Mouse (Mus musculus): ENCODE results near the gene Pld1. TPM values are rescaled to one million over a fixed set of nuclear protein-coding genes. Genes with fewer than 3 reads are reported as not detected.

Pld1 gene
- polyA plus RNA-seq, 1 experiment from 2014 or later: 5.7 TPM

DNA sequence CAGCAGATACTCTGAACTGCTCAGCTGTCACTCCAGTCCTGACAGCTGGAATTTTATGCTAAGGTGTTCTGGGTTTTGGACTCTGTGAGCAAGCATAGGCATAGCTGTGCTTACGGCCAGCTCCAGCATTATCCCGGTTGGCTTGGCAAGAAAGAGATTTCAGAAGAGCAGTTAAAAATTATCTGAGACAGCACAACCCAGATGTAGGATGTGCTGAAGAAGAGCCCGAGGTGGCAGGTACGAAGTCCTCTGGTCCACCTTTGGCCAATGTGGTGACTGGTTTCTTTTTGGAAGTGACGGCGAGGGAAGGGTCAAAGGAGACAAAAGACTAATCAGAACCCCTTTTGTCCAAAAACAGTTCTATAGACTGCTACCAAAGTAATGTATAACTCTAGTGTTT lies 20.7 kb downstream of the Pld1 start:
- Histone ChIP-seq H3K4me1 (ENCODE audit: control insufficient read depth, insufficient read depth, low read length) (no peaks in the 10 kb centered on the region), H3K27ac (ENCODE audit: low read depth, low read length) (no peak overlapping the region), H3K4me2 (ENCODE audit: low read depth, low read length) (no peak overlapping the region), H3K9ac (replicated peaks; ENCODE audit: low read depth, low read length) (no peak overlapping the region), H3K4me3 (ENCODE audit: low read depth, low read length) (no peak overlapping the region), H3K27me3 (ENCODE audit: control insufficient read depth, insufficient read depth, low read length) (no peaks in the 10 kb centered on the region), H3K9me3 (ENCODE audit: control insufficient read depth, low read length) (no peaks in the 10 kb centered on the region), H3K36me3 (ENCODE audit: control insufficient read depth, insufficient read depth, low read length) (no peaks in the 10 kb centered on the region)
- WGBS: 89% methylated on average over 6 of the region's 6 CpGs
- no peak for ATAC-seq (ENCODE audit: low read depth)

DNA sequence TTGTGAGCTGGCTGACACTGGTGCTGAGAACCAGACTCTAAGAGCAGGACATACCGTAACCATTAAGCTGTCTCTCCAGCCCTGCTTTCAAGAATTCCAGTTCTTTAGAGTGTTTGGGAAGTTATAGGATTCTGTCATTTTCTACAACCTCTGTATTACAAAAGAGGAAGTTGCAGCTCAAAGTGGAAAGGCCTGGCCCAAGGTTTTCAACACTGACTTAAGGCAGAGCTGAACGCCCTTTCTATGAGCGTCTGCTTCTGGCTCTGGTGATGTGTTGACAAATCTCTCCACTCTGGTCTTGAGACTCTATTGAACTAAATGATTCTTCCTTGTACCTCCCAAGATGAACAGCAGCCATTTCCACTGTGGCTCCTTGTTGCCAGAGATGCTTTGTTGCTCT lies 22.7 kb downstream of the Pld1 start:
- H3K36me3 ChIP-seq (ENCODE audit: control insufficient read depth, insufficient read depth, low read length): no peaks in the 10 kb centered on the region
- H3K4me3 ChIP-seq (ENCODE audit: low read depth, low read length): no peak overlapping the region
- no peaks in the 10 kb centered on the region for H3K9me3 ChIP-seq (ENCODE audit: control insufficient read depth, low read length)
- 88% methylated on average over 3 of the region's 3 CpGs for WGBS
- H3K4me1 ChIP-seq (ENCODE audit: control insufficient read depth, insufficient read depth, low read length): no peaks in the 10 kb centered on the region
- H3K27ac ChIP-seq (ENCODE audit: low read depth, low read length): no peak overlapping the region
- H3K4me2 ChIP-seq (ENCODE audit: low read depth, low read length): no peak overlapping the region
- no peaks in the 10 kb centered on the region for H3K27me3 ChIP-seq (ENCODE audit: control insufficient read depth, insufficient read depth, low read length)
- no peak overlapping the region for H3K9ac ChIP-seq (replicated peaks; ENCODE audit: low read depth, low read length)
- ATAC-seq (ENCODE audit: low read depth): no peak

DNA sequence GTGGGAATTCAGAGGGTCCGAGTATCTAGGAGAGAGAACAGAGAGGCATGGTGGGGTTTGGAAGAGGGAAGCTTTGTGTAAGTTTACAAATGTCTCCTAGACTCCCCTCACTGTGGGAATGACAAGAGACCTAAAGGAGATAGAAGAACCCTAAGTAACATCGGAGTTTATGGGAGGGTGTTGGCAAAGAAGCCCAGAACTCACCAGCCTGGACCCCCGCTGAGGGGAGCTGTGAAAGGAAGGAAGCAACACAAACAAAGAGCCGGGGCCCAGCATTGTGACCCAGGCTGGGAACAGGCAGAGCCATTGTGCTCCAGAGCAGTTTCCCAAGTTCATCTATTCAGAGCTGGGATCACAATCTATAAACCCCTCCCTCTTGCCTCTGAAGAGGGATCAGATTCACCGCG lies 25.3 kb downstream of the Pld1 start:
- no peak overlapping the region for H3K4me2 ChIP-seq (ENCODE audit: low read depth, low read length)
- peak overlapping the region; percentile 22; the same call in 1 of the 2 replicates for H3K27ac ChIP-seq (ENCODE audit: low read depth, low read length)
- no peak overlapping the region for H3K9ac ChIP-seq (replicated peaks; ENCODE audit: low read depth, low read length)
- WGBS: 8% methylated on average over 6 of the region's 6 CpGs
- peak; percentile 66 for ATAC-seq (ENCODE audit: low read depth)
- H3K4me3 ChIP-seq (ENCODE audit: low read depth, low read length): no peak overlapping the region
- no peaks in the 10 kb centered on the region for H3K4me1 ChIP-seq (ENCODE audit: control insufficient read depth, insufficient read depth, low read length)
- no peaks in the 10 kb centered on the region for H3K36me3 ChIP-seq (ENCODE audit: control insufficient read depth, insufficient read depth, low read length)
- H3K27me3 ChIP-seq (ENCODE audit: control insufficient read depth, insufficient read depth, low read length): no peaks in the 10 kb centered on the region
- H3K9me3 ChIP-seq (ENCODE audit: control insufficient read depth, low read length): no peaks in the 10 kb centered on the region

DNA sequence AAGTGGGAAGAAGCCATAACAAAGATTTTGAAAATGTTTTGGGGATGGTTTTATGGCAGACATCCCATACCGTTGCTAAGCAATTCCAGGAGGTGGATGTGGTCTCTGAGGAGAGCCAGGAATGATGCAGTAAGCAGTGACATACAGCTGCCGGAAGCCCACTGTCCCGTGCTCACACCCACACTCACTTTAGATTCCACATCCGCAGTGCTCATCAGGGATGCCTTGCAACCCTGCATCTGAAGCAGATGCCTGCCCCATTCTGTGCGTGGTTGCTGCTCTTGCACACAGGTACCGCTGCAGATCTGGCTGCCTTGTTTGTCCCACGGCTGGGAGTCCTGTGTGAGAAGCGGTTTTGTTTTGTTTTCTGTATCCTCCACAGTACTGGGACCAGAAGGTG lies 30.2 kb downstream of the Pld1 start:
- 82% methylated on average over 8 of the region's 8 CpGs for WGBS
- H3K36me3 ChIP-seq (ENCODE audit: control insufficient read depth, insufficient read depth, low read length): no peaks in the 10 kb centered on the region
- H3K4me1 ChIP-seq (ENCODE audit: control insufficient read depth, insufficient read depth, low read length): no peaks in the 10 kb centered on the region
- no peak for ATAC-seq (ENCODE audit: low read depth)
- H3K4me3 ChIP-seq (ENCODE audit: low read depth, low read length): no peak overlapping the region
- H3K9ac ChIP-seq (replicated peaks; ENCODE audit: low read depth, low read length): no peak overlapping the region
- no peak overlapping the region for H3K27ac ChIP-seq (ENCODE audit: low read depth, low read length)
- H3K9me3 ChIP-seq (ENCODE audit: control insufficient read depth, low read length): no peaks in the 10 kb centered on the region
- H3K4me2 ChIP-seq (ENCODE audit: low read depth, low read length): no peak overlapping the region
- H3K27me3 ChIP-seq (ENCODE audit: control insufficient read depth, insufficient read depth, low read length): no peaks in the 10 kb centered on the region

DNA sequence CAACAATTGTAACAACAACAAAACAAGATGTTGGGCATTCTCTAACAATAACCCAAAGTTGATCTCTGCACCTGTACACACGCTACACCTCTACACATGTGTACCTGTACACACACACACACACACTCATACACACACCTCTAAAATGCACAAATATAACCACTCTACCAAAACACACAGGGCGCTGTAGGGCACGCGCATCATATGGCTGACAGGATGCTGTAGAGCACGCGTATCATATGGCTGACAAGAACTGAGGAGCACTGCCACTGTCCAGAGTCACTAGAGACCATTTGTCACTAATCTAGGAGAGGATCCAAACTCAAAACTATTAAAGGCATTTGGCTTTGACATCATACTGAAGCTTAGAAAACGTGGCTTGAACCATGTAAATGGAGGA lies 35.4 kb downstream of the Pld1 start:
- 90% methylated on average over 7 of the region's 7 CpGs for WGBS
- Histone ChIP-seq H3K9me3 (ENCODE audit: control insufficient read depth, low read length) (no peaks in the 10 kb centered on the region), H3K27me3 (ENCODE audit: control insufficient read depth, insufficient read depth, low read length) (no peaks in the 10 kb centered on the region), H3K4me3 (ENCODE audit: low read depth, low read length) (no peak overlapping the region), H3K9ac (replicated peaks; ENCODE audit: low read depth, low read length) (no peak overlapping the region), H3K27ac (ENCODE audit: low read depth, low read length) (no peak overlapping the region), H3K36me3 (ENCODE audit: control insufficient read depth, insufficient read depth, low read length) (no peaks in the 10 kb centered on the region), H3K4me2 (ENCODE audit: low read depth, low read length) (no peak overlapping the region), H3K4me1 (ENCODE audit: control insufficient read depth, insufficient read depth, low read length) (no peaks in the 10 kb centered on the region)
- no peak for ATAC-seq (ENCODE audit: low read depth)

DNA sequence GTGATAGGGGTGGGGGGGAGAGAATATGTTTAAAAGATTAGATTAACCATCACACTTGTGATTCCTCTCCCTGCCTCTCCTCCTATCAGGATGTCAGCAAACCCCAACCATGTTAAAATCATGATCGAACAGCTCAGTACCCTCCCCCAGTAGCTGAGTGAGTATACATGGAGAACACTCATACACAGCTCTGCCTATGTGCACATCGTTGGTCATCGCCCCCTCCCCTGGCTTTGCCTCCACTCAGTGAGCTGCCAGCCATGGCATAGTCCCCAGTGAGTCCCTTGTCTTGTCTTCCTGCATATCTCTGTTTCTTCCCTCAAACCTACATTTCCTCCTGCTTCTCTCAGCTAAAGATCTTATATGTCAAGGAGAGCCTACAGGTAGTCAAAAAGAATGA lies 36.5 kb downstream of the Pld1 start:
- 88% methylated on average over 3 of the region's 3 CpGs for WGBS
- Histone ChIP-seq H3K9ac (replicated peaks; ENCODE audit: low read depth, low read length) (no peak overlapping the region), H3K27me3 (ENCODE audit: control insufficient read depth, insufficient read depth, low read length) (no peaks in the 10 kb centered on the region), H3K4me3 (ENCODE audit: low read depth, low read length) (no peak overlapping the region), H3K9me3 (ENCODE audit: control insufficient read depth, low read length) (no peaks in the 10 kb centered on the region), H3K36me3 (ENCODE audit: control insufficient read depth, insufficient read depth, low read length) (no peaks in the 10 kb centered on the region), H3K27ac (ENCODE audit: low read depth, low read length) (no peak overlapping the region), H3K4me1 (ENCODE audit: control insufficient read depth, insufficient read depth, low read length) (no peaks in the 10 kb centered on the region), H3K4me2 (ENCODE audit: low read depth, low read length) (no peak overlapping the region)
- ATAC-seq (ENCODE audit: low read depth): no peak

DNA sequence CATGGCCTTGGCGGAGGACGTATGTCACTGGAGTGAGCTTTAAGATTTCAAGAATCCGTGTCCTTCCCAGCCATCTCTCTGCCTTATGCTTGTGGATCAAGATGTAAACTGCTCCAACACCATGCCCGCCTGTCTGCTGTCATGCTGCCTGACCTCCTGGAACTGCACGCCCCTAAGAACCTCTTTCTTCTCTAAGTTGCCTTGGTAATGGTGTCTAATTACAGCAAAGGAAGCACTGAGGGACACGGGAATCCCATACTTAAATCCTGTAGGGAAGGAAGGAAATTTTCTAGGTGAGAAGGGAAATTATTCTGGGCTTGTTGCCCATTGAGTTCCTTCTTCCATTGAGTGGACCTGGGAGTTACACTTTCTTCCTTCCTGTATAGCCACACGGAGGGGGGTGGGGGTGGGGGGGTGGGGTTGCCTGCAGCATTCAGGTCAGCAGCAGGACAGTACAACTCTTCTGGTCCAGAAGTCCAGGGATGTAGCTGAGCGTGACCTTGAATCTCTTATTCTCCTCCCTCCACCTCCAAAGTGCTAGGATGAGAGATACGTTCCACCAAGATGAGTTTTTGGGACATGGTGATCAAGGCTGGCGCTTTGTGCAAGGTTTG lies 38.5 kb downstream of the Pld1 start:
- ATAC-seq (ENCODE audit: low read depth): no peak
- no peaks in the 10 kb centered on the region for H3K4me1 ChIP-seq (ENCODE audit: control insufficient read depth, insufficient read depth, low read length)
- H3K4me3 ChIP-seq (ENCODE audit: low read depth, low read length): no peak overlapping the region
- H3K4me2 ChIP-seq (ENCODE audit: low read depth, low read length): no peak overlapping the region
- 82% methylated on average over 10 of the region's 10 CpGs for WGBS
- H3K27ac ChIP-seq (ENCODE audit: low read depth, low read length): no peak overlapping the region
- no peaks in the 10 kb centered on the region for H3K36me3 ChIP-seq (ENCODE audit: control insufficient read depth, insufficient read depth, low read length)
- no peaks in the 10 kb centered on the region for H3K27me3 ChIP-seq (ENCODE audit: control insufficient read depth, insufficient read depth, low read length)
- H3K9ac ChIP-seq (replicated peaks; ENCODE audit: low read depth, low read length): no peak overlapping the region
- H3K9me3 ChIP-seq (ENCODE audit: control insufficient read depth, low read length): no peaks in the 10 kb centered on the region

DNA sequence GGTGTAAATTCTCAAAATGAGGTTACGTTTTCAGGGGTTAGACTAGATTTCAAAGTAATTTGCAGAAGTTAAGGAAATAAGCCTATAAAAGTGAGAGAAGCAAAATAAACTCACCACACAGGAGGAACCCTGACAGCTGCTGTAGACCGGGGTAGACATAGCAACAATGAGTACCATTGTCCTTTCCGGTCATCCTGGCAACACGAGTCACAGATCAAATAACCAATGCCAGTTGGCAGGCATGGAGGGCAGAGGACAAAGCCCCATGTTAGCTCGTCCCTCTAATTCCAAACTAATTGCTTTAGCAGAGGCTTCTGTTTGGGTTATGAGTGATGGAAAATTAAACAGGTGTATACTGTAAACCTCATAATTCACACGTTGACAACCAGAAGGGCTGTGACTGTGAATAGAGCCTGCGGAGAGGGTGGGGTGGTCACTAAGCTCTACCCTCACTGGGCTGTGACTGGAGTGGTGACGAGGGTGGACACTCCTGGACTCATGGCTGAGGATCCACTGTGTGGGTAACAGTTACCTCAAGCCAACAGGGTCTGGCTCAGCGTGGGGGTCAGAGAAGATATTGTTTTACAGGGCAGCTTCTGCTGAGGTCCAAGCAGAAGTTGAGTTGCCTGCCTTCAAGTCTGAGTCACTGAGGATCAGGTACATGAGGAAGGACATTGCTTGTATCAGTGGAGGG lies 39.7 kb downstream of the Pld1 start:
- 57% methylated on average over 9 of the region's 9 CpGs for WGBS
- Histone ChIP-seq H3K4me3 (ENCODE audit: low read depth, low read length) (no peak overlapping the region), H3K4me1 (ENCODE audit: control insufficient read depth, insufficient read depth, low read length) (no peaks in the 10 kb centered on the region), H3K9me3 (ENCODE audit: control insufficient read depth, low read length) (no peaks in the 10 kb centered on the region), H3K27ac (ENCODE audit: low read depth, low read length) (no peak overlapping the region), H3K36me3 (ENCODE audit: control insufficient read depth, insufficient read depth, low read length) (no peaks in the 10 kb centered on the region), H3K27me3 (ENCODE audit: control insufficient read depth, insufficient read depth, low read length) (no peaks in the 10 kb centered on the region), H3K9ac (replicated peaks; ENCODE audit: low read depth, low read length) (no peak overlapping the region), H3K4me2 (ENCODE audit: low read depth, low read length) (no peak overlapping the region)
- no peak for ATAC-seq (ENCODE audit: low read depth)

DNA sequence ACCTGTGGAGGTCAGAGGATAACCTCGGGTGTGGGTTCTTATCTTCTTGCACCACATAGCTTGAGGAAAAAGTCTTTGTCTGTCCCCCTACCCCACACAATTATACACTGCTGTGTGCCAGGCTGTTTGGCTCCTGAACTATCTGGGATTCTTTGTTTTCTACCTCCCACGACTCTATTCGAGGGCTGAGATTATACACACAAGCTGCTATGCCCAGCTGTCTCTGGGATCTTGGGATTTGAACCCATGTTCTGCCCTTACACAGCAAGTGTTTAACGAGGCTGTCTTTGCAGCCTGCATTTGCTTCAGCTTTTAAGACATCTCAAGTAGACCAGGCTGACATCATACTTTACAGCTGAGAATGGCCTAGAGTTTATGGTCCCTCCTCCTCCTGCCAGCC lies 43.1 kb downstream of the Pld1 start:
- H3K36me3 ChIP-seq (ENCODE audit: control insufficient read depth, insufficient read depth, low read length): no peaks in the 10 kb centered on the region
- H3K9me3 ChIP-seq (ENCODE audit: control insufficient read depth, low read length): no peaks in the 10 kb centered on the region
- 55% methylated on average over 4 of the region's 4 CpGs for WGBS
- no peaks in the 10 kb centered on the region for H3K27me3 ChIP-seq (ENCODE audit: control insufficient read depth, insufficient read depth, low read length)
- H3K4me1 ChIP-seq (ENCODE audit: control insufficient read depth, insufficient read depth, low read length): no peaks in the 10 kb centered on the region
- no peak overlapping the region for H3K27ac ChIP-seq (ENCODE audit: low read depth, low read length)
- no peak overlapping the region for H3K9ac ChIP-seq (replicated peaks; ENCODE audit: low read depth, low read length)
- H3K4me3 ChIP-seq (ENCODE audit: low read depth, low read length): no peak overlapping the region
- no peak overlapping the region for H3K4me2 ChIP-seq (ENCODE audit: low read depth, low read length)
- no peak for ATAC-seq (ENCODE audit: low read depth)
